Mouse (Mus musculus) lung, postnatal 0 days (tissue): ENCODE measurements around the gene Trip10. TPM values are rescaled to one million over a fixed set of nuclear protein-coding genes. Genes with fewer than 3 reads are reported as not detected.

ENCODE experiments used
- ATAC-seq: fragments of 200-750 bp; cut with Nextera tagmentation; 2 replicates; pipeline ENCODE4 v1.8.0; 2017; ENCODE audit warnings: moderate library complexity
- DNase-seq: peaks from one replicate; pipeline ENCODE4 v3.0.0-alpha.2; 2016; ENCODE audit warnings: low spot score
- H3K27ac ChIP-seq: fragments of 300-500 bp; sonication (generic); 2 replicates; pipeline ENCODE4 v1.5.1; 2014; ENCODE audit warnings: antibody characterized with exemption, mild to moderate bottlenecking, low read length, mixed read lengths
- H3K27me3 ChIP-seq: fragments of 300-500 bp; sonication (generic); replicated peaks from 2 replicates; pipeline ENCODE4 v1.6.1; 2014; ENCODE audit warnings: low read length, mixed read lengths; ENCODE audit not compliant: insufficient read depth
- H3K36me3 ChIP-seq: fragments of 300-500 bp; sonication (generic); 2 replicates; pipeline ENCODE4 v1.6.1; 2014; ENCODE audit warnings: low read length, mixed read lengths; ENCODE audit not compliant: insufficient read depth
- H3K4me1 ChIP-seq: fragments of 300-500 bp; sonication (generic); 2 replicates; pipeline ENCODE4 v1.6.1; 2014; ENCODE audit warnings: antibody characterized with exemption, low read depth, low read length, mixed read lengths; ENCODE audit not compliant: insufficient read depth
- H3K4me2 ChIP-seq: fragments of 300-500 bp; sonication (generic); replicated peaks from 2 replicates; pipeline ENCODE4 v1.6.1; 2014; ENCODE audit warnings: low read depth, mild to moderate bottlenecking, low read length, moderate library complexity, mixed read lengths
- H3K4me3 ChIP-seq: fragments of 300-500 bp; sonication (generic); 2 replicates; pipeline ENCODE4 v1.5.1; 2014; ENCODE audit warnings: low read depth, low read length
- H3K9ac ChIP-seq: fragments of 300-500 bp; sonication (generic); replicated peaks from 2 replicates; pipeline ENCODE4 v1.6.1; 2014; ENCODE audit warnings: low read depth, mild to moderate bottlenecking
- H3K9me3 ChIP-seq: fragments of 300-500 bp; sonication (generic); 2 replicates; pipeline ENCODE4 v1.6.1; 2016; ENCODE audit warnings: low read length, mixed read lengths
- CTCF ChIP-seq: IDR thresholded peaks from 2 replicates; pipeline ENCODE4 v1.5.1; 2016; ENCODE audit warnings: antibody characterized with exemption, mild to moderate bottlenecking
- EP300 ChIP-seq: IDR thresholded peaks from 2 replicates; pipeline ENCODE4 v1.6.1; 2016; ENCODE audit warnings: antibody characterized with exemption, mild to moderate bottlenecking, control low read depth
- WGBS: fragments of 180-500 bp; shearing (Covaris S2); extraction: QIAGEN DNeasy Blood & Tissue Kit; methylation state at CpG from one replicate; pipeline ENCODE4 v1.1.7; 2014; 5-methylcytosine and 5-hydroxymethylcytosine counted together
- polyA plus RNA-seq: library from polyadenylated mRNA; unstranded; fragments of >200 nt; fragmentation: Nextera tagmentation; extraction: Ambion mirVana; gene quantifications from 2 replicates; pipeline ENCODE4 v1.2.1, GENCODE M21; 2015

Gene Trip10
- polyA plus RNA-seq, 1 experiment from 2014 or later: 46.4 TPM

DNA sequence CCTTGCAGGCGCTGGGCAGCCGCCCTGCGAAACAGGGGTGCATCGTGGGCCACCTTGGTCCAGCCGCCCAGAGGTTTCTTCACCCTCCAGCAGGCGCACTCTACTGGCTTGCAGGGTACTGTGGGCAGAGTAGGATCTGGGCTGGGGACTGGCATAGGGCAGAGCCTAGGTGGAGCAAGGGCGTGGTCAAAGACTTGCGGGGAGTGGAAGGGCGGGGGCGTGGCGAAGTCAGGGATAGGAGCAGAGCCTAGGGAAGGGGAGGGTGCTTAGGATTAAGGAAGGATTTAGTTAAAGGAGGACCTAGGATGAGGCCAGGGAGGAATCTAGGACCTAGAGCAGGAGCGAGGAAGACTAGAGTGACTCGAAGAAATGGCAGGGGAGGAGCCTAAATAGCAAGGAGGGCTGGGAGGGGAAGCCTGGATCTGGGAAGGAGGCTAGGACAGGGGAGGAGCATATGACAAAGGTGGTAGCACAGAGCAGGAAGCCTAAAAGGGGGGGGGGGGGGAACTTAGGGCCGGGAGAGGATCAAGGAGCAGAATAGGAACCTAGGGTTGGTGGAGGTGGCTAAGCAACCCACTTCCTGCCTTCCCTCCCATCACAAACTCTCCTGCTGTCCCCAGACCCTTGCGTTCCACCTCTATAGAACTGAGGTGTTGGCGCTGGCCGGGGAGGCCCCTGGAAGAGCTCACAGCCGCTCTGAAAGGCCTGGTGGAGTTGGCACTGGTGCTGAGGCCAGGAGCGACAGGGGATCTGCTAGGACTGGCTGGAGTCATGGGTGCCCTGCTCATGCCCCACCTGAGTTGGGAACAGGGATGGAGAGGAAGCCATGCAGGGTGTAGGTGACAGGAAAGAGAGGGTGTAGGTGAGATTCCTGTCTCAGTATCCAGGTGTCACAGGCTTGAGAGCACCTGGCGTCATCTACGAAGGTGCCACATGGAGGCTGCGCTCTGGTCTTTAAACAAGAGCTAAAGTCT lies 16.0 kb downstream of the Trip10 start:
- 0 out of 2 replicates have a peak, but pooled peaks cover 5% of the 10 kb centered on the region for H3K36me3 ChIP-seq
- TF ChIP-seq CTCF (peak; percentile 50), EP300 (no peak)
- H3K9ac ChIP-seq: no peak overlapping the region; the same call in 1 of the 2 replicates
- no peaks in the 10 kb centered on the region for H3K4me1 ChIP-seq
- peak; percentile 93 for ATAC-seq
- 28% methylated on average over 21 of the region's 22 CpGs for WGBS
- H3K4me3 ChIP-seq: no peak overlapping the region
- H3K4me2 ChIP-seq: peak overlapping the region; percentile 43
- H3K27me3 ChIP-seq: no peaks in the 10 kb centered on the region
- H3K9me3 ChIP-seq: no peaks in the 10 kb centered on the region
- H3K27ac ChIP-seq: 0 out of 2 replicates have a peak overlapping the region, but pooled peaks have one; percentile 32
- peak; percentile 96 for DNase-seq

DNA sequence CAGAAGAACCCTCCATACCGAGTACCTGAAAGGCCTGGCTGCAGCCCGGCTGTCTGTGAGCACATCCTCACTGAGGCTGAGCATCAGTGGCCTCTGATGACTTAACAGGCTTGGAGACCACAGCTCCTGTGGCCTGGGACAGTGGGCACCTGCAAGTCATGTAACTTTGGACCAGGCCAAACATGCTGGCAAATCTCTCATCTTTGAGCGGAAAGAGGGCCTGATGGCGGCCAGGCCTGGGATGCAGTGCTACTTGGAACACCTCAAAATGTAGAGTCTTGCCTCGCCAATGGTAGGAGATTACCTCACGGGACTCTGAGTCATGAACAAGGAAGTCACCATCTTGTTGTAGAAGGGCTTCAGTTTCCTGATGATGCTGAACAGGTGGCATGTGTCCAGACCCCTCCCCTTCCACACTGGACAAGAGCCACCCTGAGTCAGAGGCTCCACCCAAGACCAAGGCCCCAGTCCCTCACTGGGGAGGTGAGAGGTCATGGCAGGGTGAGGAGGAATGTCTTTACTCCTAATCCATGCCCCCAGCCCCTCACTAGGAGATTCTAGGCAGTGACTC lies 18.4 kb downstream of the Trip10 start:
- DNase-seq: no peak

DNA sequence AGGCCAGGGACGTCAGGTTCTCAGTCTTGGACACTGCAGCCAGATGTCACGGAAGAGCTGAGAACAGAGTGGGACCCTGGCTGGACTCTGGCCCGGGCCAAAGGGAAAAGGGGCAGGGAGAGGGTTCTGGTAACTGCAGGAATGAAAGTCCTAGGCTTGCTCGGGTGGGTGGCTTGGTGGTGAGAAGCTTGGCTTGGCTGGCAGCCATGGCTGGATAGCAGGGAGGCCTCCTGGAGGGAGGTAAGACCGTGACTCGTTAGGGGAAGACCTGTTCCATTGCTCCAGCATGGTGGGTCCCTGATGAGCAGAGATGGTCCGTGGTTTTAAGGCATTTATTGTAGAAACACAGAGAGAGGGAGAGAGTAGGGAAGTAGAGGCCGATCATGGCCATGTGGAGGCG lies 22.0 kb downstream of the Trip10 start:
- Histone ChIP-seq H3K27ac (no peak overlapping the region), H3K4me2 (no peak overlapping the region), H3K4me3 (no peak overlapping the region), H3K9ac (no peak overlapping the region), H3K27me3 (no peaks in the 10 kb centered on the region), H3K4me1 (peaks cover 3% of the 10 kb centered on the region; the same call in 1 of the 2 replicates), H3K9me3 (no peaks in the 10 kb centered on the region), H3K36me3 (no peaks in the 10 kb centered on the region)
- ATAC-seq: no peak
- DNase-seq: no peak
- no peak for TF ChIP-seq CTCF
- no peak for TF ChIP-seq EP300
- 65% methylated on average over 8 of the region's 9 CpGs for WGBS

More for the DNA sequence above, 18.4 kb downstream of the Trip10 start:
- Histone ChIP-seq H3K27me3 (no peaks in the 10 kb centered on the region), H3K4me3 (no peak overlapping the region), H3K9ac (no peak overlapping the region), H3K9me3 (no peaks in the 10 kb centered on the region), H3K4me1 (no peaks in the 10 kb centered on the region), H3K27ac (no peak overlapping the region), H3K4me2 (no peak overlapping the region), H3K36me3 (0 out of 2 replicates have a peak, but pooled peaks cover 4% of the 10 kb centered on the region)
- ATAC-seq: no peak
- WGBS: 85% methylated on average over 6 of the region's 6 CpGs
- no peak for TF ChIP-seq CTCF
- no peak for TF ChIP-seq EP300

DNA sequence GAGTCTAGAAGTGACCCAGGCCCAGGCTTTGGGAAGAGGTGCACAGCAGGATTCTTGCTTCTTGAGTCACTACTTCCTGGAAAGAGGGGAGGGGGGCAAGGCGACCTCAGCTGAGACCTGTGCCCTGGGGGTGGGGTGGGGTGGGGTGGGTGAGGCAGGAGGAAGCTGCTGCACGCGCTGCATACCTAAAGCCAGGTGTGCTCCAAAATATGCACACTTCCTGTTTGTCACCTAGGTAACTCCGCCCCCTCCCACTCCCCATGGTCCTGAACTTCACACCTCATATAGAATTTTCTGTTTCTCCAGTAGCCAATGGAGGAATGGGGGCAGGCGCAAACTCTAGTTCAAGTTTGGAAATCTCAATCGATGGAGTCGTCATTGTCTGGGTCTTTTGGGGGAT lies 24.6 kb downstream of the Trip10 start:
- no peak overlapping the region for H3K4me2 ChIP-seq
- no peak overlapping the region for H3K4me3 ChIP-seq
- peaks cover 3% of the 10 kb centered on the region; the same call in 1 of the 2 replicates for H3K4me1 ChIP-seq
- no peaks in the 10 kb centered on the region for H3K9me3 ChIP-seq
- ATAC-seq (no peak), DNase-seq (no peak)
- no peak overlapping the region for H3K27ac ChIP-seq
- 30% methylated on average over 7 of the region's 7 CpGs for WGBS
- no peaks in the 10 kb centered on the region for H3K27me3 ChIP-seq
- no peak overlapping the region for H3K9ac ChIP-seq
- TF ChIP-seq EP300: no peak
- no peak for TF ChIP-seq CTCF
- no peaks in the 10 kb centered on the region for H3K36me3 ChIP-seq

DNA sequence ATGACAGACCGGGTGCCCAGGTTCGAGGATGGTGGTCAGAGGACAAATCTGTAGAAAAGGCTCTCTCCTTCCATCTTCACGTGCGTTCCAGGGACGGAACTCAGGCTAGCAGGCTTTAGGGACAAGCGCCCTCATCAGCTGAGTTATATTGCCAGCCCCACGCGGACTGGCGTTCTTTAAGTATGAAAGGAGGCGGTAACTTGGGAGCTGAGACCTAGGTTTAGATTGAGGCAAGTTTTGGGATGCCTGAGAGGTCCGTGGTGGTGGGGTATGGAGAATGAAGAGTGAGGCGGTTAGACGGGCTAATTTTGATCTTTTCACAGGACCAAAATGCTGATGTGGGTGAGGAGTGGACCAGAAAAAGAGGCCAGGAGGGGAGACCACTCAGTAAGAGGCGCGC lies 25.4 kb downstream of the Trip10 start:
- H3K9me3 ChIP-seq: no peaks in the 10 kb centered on the region
- peak overlapping the region; percentile 75 for H3K4me2 ChIP-seq
- H3K27ac ChIP-seq: peak overlapping the region; percentile 91
- DNase-seq (peak; percentile 48), ATAC-seq (no peak)
- no peaks in the 10 kb centered on the region for H3K36me3 ChIP-seq
- peak overlapping the region; percentile 61 for H3K4me3 ChIP-seq
- H3K4me1 ChIP-seq: peaks cover 3% of the 10 kb centered on the region; the same call in 1 of the 2 replicates
- 3% methylated on average over 15 of the region's 15 CpGs for WGBS
- TF ChIP-seq EP300: no peak
- TF ChIP-seq CTCF: peak; percentile 31
- H3K27me3 ChIP-seq: no peaks in the 10 kb centered on the region
- peak overlapping the region; percentile 50 for H3K9ac ChIP-seq
